Mouse (Mus musculus): Measurements from ENCODE around the gene Creg2. TPM values are rescaled to one million over a fixed set of nuclear protein-coding genes. Genes with fewer than 3 reads are reported as not detected.
A peak's percentile ranks its signal among the peaks of the same experiment; 100 is the strongest.
"Not testable (repeated sequence)": the region's sequence is repeated elsewhere in the genome, so short reads cannot be mapped to it uniquely, and the experiment has no call there.

Gene Creg2
- polyA plus RNA-seq, 1 experiment from 2014 or later, result 0.05 TPM

GRCm38 (mm10) chr1:39664039-39664625, 12.9 kb upstream of the Creg2 start:
- H3K9ac ChIP-seq (ENCODE audit: low read length), result no peak overlapping the region
- H3K4me1 ChIP-seq (ENCODE audit: control insufficient read depth, insufficient read depth, low read length), result no peaks in the 10 kb centered on the region
- no peak overlapping the region for H3K4me2 ChIP-seq (ENCODE audit: low read depth, low read length)
- H3K36me3 ChIP-seq (ENCODE audit: control insufficient read depth, insufficient read depth), result no peaks in the 10 kb centered on the region
- H3K27me3 ChIP-seq (ENCODE audit: control insufficient read depth, insufficient read depth, low read length), result no peaks in the 10 kb centered on the region
- no peak for ATAC-seq (replicated peaks; ENCODE audit: extremely low read depth, insufficient read depth, low FRiP score)
- WGBS, result 84% methylated on average over 7 of the region's 7 CpGs
- no peaks in the 10 kb centered on the region for H3K9me3 ChIP-seq (replicated peaks; ENCODE audit: control insufficient read depth, low read length)
- no peak overlapping the region for H3K27ac ChIP-seq (ENCODE audit: low read length)
- no peak overlapping the region for H3K4me3 ChIP-seq (ENCODE audit: low read length)

DNA sequence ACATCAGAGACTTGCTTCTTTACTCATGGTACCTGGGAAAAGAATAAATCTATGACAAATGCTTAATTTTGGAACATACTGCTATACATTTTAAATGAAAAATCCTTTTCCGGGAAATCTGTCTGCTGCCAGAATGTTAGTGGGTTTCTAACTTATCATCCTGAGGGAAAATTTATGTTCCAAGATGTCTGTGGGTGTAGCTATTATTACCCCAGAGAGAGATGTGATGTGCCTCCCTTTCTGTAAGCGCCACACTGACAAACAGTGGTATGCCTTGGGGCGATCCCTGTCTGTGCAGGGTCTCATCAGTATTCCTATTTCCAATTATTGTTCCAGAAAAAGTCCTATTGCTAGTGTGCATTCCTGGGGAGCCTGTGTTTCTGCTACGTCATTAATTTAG, 11.8 kb upstream of the Creg2 start:
- 86% methylated on average over 4 of the region's 4 CpGs for WGBS
- H3K9me3 ChIP-seq (replicated peaks; ENCODE audit: control insufficient read depth, low read length), result peaks cover 2% of the 10 kb centered on the region; the same call in 1 of the 2 replicates

DNA sequence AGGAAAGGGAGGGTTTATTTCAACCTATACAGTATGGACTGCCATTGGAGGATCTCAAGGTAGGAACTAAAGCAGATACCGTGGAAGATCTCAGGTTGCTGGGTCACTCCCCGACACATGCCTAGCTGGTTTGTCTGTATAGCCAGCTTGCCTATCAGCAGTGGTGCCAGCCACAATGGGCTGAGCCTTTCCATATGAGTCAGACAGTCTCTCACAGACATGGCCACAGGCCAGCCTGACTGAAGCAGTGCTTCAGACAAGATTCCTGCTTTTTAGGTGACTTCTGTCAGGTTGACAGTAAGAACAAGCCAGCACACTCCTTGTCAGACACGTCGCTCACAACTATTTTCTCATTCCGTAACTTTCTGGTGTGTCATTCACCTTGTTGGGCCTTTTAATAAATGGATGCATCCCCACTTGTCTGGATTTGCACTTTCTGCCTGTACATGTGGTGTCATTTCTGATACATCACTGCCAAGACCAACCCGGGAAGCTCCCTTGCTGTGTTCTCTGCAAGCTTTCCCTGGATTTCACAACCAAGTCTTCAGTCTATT, 5.8 kb upstream of the Creg2 start:
- Histone ChIP-seq H3K4me2 (ENCODE audit: low read depth, low read length) (no peak overlapping the region), H3K9ac (ENCODE audit: low read length) (no peak overlapping the region), H3K27ac (ENCODE audit: low read length) (no peak overlapping the region), H3K4me1 (ENCODE audit: control insufficient read depth, insufficient read depth, low read length) (no peaks in the 10 kb centered on the region), H3K9me3 (replicated peaks; ENCODE audit: control insufficient read depth, low read length) (peaks cover 2% of the 10 kb centered on the region; the same call in 1 of the 2 replicates), H3K36me3 (ENCODE audit: control insufficient read depth, insufficient read depth) (no peaks in the 10 kb centered on the region), H3K27me3 (ENCODE audit: control insufficient read depth, insufficient read depth, low read length) (peaks cover 7% of the 10 kb centered on the region), H3K4me3 (ENCODE audit: low read length) (no peak overlapping the region)
- whole genome bisulfite sequencing, result 62% methylated on average over 6 of the region's 6 CpGs
- ATAC-seq (replicated peaks; ENCODE audit: extremely low read depth, insufficient read depth, low FRiP score), result no peak

More for the DNA sequence above, 11.8 kb upstream of the Creg2 start:
- H3K4me3 ChIP-seq (ENCODE audit: low read length), result no peak overlapping the region
- H3K4me2 ChIP-seq (ENCODE audit: low read depth, low read length), result no peak overlapping the region
- H3K27me3 ChIP-seq (ENCODE audit: control insufficient read depth, insufficient read depth, low read length), result no peaks in the 10 kb centered on the region
- H3K36me3 ChIP-seq (ENCODE audit: control insufficient read depth, insufficient read depth), result no peaks in the 10 kb centered on the region
- no peak overlapping the region for H3K9ac ChIP-seq (ENCODE audit: low read length)
- ATAC-seq (replicated peaks; ENCODE audit: extremely low read depth, insufficient read depth, low FRiP score), result no peak
- H3K27ac ChIP-seq (ENCODE audit: low read length), result no peak overlapping the region
- no peaks in the 10 kb centered on the region for H3K4me1 ChIP-seq (ENCODE audit: control insufficient read depth, insufficient read depth, low read length)

DNA sequence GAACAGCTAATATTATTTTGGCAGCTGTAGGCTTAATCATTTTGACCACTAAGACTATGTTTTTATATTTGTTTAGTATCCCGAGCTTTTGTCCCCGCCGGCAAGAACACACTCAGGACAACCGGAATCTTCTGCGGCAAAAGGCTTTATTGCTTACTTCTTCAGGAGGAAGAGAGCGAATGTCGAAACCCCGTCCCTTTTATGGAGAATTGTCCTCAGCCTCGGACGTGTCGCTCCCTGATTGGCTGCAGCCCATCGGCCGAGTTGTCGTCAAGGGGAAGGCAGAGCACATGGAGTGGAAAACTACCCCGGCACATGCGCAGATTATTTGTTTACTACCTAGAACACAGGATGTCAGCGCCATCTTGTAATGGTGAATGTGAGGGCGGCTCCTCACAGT, 3.6 kb upstream of the Creg2 start:
- H3K4me2 ChIP-seq (ENCODE audit: low read depth, low read length); H3K4me3 ChIP-seq (ENCODE audit: low read length); H3K36me3 ChIP-seq (ENCODE audit: control insufficient read depth, insufficient read depth); ATAC-seq (replicated peaks; ENCODE audit: extremely low read depth, insufficient read depth, low FRiP score); H3K27ac ChIP-seq (ENCODE audit: low read length); H3K9me3 ChIP-seq (replicated peaks; ENCODE audit: control insufficient read depth, low read length); H3K9ac ChIP-seq (ENCODE audit: low read length); H3K4me1 ChIP-seq (ENCODE audit: control insufficient read depth, insufficient read depth, low read length): not testable (repeated sequence)
- 84% methylated on average over 18 of the region's 18 CpGs for WGBS
- H3K27me3 ChIP-seq (ENCODE audit: control insufficient read depth, insufficient read depth, low read length), result peaks cover 27% of the 10 kb centered on the region

- Histone ChIP-seq H3K9me3 (replicated peaks; ENCODE audit: control insufficient read depth, low read length) (no peaks in the 10 kb centered on the region), H3K4me2 (ENCODE audit: low read depth, low read length) (no peak overlapping the region), H3K27ac (ENCODE audit: low read length) (no peak overlapping the region), H3K36me3 (ENCODE audit: control insufficient read depth, insufficient read depth) (no peaks in the 10 kb centered on the region), H3K4me1 (ENCODE audit: control insufficient read depth, insufficient read depth, low read length) (peaks cover 5% of the 10 kb centered on the region), H3K27me3 (ENCODE audit: control insufficient read depth, insufficient read depth, low read length) (peaks cover 39% of the 10 kb centered on the region), H3K9ac (ENCODE audit: low read length) (no peak overlapping the region), H3K4me3 (ENCODE audit: low read length) (no peak overlapping the region)
- ATAC-seq (replicated peaks; ENCODE audit: extremely low read depth, insufficient read depth, low FRiP score), result no peak
- WGBS, result 72% methylated on average over 4 of the region's 4 CpGs
These were observed 1.8 kb upstream of the Creg2 start for GRCm38 (mm10) chr1:39653028-39653427.

DNA sequence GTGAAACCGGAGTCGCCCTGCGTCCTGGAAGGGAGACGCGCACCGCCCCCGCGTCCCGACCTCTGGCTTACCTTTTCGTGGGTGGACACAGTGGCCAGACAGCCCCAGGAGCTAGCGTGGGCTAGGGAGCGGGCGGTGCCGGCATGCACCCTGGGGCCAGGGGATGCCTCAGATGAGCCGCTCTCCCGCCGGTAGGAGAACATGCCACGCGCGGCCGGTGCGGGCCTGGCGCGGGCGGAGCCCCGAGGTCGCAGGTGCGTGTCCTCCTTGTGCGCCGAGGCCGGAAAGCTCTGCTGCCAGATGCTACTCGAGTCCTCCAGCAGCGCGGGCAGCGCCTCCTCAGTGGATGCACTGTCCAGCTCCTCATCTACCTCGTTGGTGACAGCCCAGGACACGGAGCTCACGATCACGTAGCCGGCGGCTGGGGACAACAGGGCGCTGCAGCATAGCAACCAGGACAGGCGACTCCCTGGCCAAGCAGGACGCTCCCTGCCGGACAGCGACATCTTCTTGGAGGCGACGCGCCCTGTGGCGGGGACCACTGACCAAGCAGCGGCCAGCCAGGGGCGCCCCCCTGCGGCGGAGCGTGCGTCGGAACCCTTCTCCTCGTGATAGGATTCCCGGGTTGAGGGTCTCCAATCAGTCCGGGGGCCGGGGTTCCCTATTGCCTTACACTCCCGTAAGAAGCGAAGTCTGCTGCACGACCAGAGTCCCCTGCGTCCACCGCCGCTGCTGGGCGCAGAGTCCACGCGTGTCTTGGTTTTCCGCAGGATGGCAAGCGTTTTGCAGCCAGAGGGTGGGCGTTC, 636 bp downstream of the Creg2 start:
- H3K9ac ChIP-seq (ENCODE audit: low read length), result peak overlapping the region; percentile 12; the same call in 1 of the 2 replicates
- peak; percentile 83 for ATAC-seq (replicated peaks; ENCODE audit: extremely low read depth, insufficient read depth, low FRiP score)
- no peak overlapping the region for H3K27ac ChIP-seq (ENCODE audit: low read length)
- H3K36me3 ChIP-seq (ENCODE audit: control insufficient read depth, insufficient read depth), result no peaks in the 10 kb centered on the region
- H3K4me1 ChIP-seq (ENCODE audit: control insufficient read depth, insufficient read depth, low read length), result peaks cover 5% of the 10 kb centered on the region
- peak overlapping the region; percentile 85 for H3K4me2 ChIP-seq (ENCODE audit: low read depth, low read length)
- H3K27me3 ChIP-seq (ENCODE audit: control insufficient read depth, insufficient read depth, low read length), result peaks cover 42% of the 10 kb centered on the region
- no peaks in the 10 kb centered on the region for H3K9me3 ChIP-seq (replicated peaks; ENCODE audit: control insufficient read depth, low read length)
- 1% methylated on average over 71 of the region's 73 CpGs for WGBS
- peak overlapping the region; percentile 55 for H3K4me3 ChIP-seq (ENCODE audit: low read length)

DNA sequence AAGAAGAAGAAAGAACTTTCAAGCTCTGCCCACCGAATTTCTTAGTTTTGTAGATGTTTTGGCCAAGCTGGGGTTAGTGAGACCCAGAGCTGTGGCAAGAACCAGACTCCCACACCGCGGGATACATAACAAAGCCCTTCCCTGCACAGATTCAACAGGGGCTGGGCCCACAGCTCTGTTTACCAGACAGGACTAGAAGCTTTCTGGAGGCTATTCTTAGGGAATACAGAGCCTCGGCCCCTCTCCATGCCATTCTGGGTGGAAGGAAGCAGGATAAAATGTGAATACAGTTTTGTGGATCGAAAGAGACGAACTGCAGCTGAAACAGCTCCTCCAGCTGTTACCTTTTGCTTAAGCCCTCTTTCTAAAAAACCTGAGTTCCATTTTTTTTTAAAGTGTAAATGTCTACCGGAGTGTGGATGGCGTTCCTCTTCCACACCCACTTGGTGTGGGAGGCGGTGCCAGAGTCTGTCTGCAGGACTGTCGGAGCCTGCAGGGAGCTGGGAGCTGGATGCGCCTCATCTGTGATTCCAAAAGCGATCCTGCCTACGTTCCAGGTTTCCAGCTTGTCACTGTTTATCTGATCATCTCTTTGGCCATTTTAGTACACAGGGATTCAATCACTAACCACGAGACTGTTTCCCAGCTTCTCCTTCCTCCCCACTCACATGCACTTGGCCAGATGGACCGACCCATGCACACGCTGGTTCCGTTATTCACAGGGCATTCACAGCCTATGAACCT, 1.4 kb downstream of the Creg2 start:
- Histone ChIP-seq H3K27ac (ENCODE audit: low read length) (no peak overlapping the region), H3K9ac (ENCODE audit: low read length) (no peak overlapping the region; the same call in 1 of the 2 replicates), H3K4me3 (ENCODE audit: low read length) (peak overlapping the region; percentile 55), H3K4me1 (ENCODE audit: control insufficient read depth, insufficient read depth, low read length) (peaks cover 5% of the 10 kb centered on the region), H3K9me3 (replicated peaks; ENCODE audit: control insufficient read depth, low read length) (no peaks in the 10 kb centered on the region), H3K4me2 (ENCODE audit: low read depth, low read length) (peak overlapping the region; percentile 85), H3K27me3 (ENCODE audit: control insufficient read depth, insufficient read depth, low read length) (peaks cover 42% of the 10 kb centered on the region), H3K36me3 (ENCODE audit: control insufficient read depth, insufficient read depth) (no peaks in the 10 kb centered on the region)
- 20% methylated on average over 17 of the region's 17 CpGs for WGBS
- ATAC-seq (replicated peaks; ENCODE audit: extremely low read depth, insufficient read depth, low FRiP score), result no peak

DNA sequence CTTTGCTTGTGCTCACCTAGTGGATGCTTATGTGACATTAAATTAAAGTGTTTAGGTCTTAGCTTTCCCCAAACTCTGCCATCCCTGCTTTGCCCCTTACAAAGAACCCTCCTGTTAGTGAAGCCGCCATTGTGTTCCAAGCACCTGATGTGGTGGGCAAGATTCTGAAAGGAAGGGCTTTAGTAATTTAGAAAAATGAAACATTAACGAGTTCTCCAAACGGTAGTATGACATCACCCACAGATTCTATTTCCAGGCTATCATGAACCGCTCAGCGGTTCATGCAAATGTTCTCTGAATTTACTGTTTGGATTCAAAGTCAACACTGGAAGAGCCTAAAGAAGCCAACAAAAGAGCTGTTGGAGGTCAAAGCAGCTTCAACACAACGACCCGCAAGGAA, 2.7 kb downstream of the Creg2 start:
- no peaks in the 10 kb centered on the region for H3K9me3 ChIP-seq (replicated peaks; ENCODE audit: control insufficient read depth, low read length)
- ATAC-seq (replicated peaks; ENCODE audit: extremely low read depth, insufficient read depth, low FRiP score), result no peak
- H3K4me3 ChIP-seq (ENCODE audit: low read length), result no peak overlapping the region
- H3K27ac ChIP-seq (ENCODE audit: low read length), result no peak overlapping the region
- WGBS, result 85% methylated on average over 7 of the region's 7 CpGs
- H3K36me3 ChIP-seq (ENCODE audit: control insufficient read depth, insufficient read depth), result no peaks in the 10 kb centered on the region
- no peak overlapping the region for H3K4me2 ChIP-seq (ENCODE audit: low read depth, low read length)
- peaks cover 42% of the 10 kb centered on the region for H3K27me3 ChIP-seq (ENCODE audit: control insufficient read depth, insufficient read depth, low read length)
- peaks cover 5% of the 10 kb centered on the region for H3K4me1 ChIP-seq (ENCODE audit: control insufficient read depth, insufficient read depth, low read length)
- no peak overlapping the region for H3K9ac ChIP-seq (ENCODE audit: low read length)
